Mouse (Mus musculus) spleen, adult 2 months (tissue): Measurements from ENCODE around the gene Parvb. TPM values are rescaled to one million over a fixed set of nuclear protein-coding genes. Genes with fewer than 3 reads are reported as not detected.

ENCODE experiments used
- DNase-seq, 2 experiments: peaks; one replicate each; pipeline versions ENCODE4 v3.0.0 to v3.0.0-alpha.2; 2012 to 2021; ENCODE audit warnings: low spot score in 2 of 2, low read depth in 1 of 2
- H3K27ac ChIP-seq: fragments of 200-500 bp; 2 replicates; pipeline ENCODE4 v1.5.1; 2012; ENCODE audit warnings: low read length, inconsistent platforms; ENCODE audit not compliant: insufficient read depth
- H3K27me3 ChIP-seq: fragments of 200-500 bp; 2 replicates; pipeline ENCODE4 v1.6.1; 2012; ENCODE audit warnings: mild to moderate bottlenecking, moderate library complexity, low read length, inconsistent platforms; ENCODE audit not compliant: control insufficient read depth, insufficient read depth
- H3K36me3 ChIP-seq: fragments of 200-500 bp; 2 replicates; pipeline ENCODE4 v1.6.1; 2012; ENCODE audit warnings: mild to moderate bottlenecking, low read length, inconsistent platforms; ENCODE audit not compliant: control insufficient read depth, insufficient read depth
- H3K4me1 ChIP-seq: fragments of 200-500 bp; 2 replicates; pipeline ENCODE4 v1.6.1; 2011; ENCODE audit warnings: inconsistent platforms; ENCODE audit not compliant: control insufficient read depth, insufficient read depth, insufficient read length
- H3K4me3 ChIP-seq: fragments of 200-500 bp; 2 replicates; pipeline ENCODE4 v1.5.1; 2011; ENCODE audit warnings: mild to moderate bottlenecking, inconsistent platforms; ENCODE audit not compliant: insufficient read depth, insufficient read length; ENCODE audit errors: extremely low read depth
- CTCF ChIP-seq: fragments of 200-500 bp; IDR thresholded peaks from 2 replicates; pipeline ENCODE4 v1.5.1; 2011; ENCODE audit warnings: mild to moderate bottlenecking, inconsistent platforms; ENCODE audit not compliant: insufficient read depth, insufficient read length, insufficient replicate concordance; ENCODE audit errors: extremely low read depth
- POLR2A ChIP-seq: fragments of 200-500 bp; IDR thresholded peaks from 2 replicates; pipeline ENCODE4 v1.6.1; 2011; ENCODE audit warnings: low read depth, low read length, inconsistent platforms
- WGBS: fragments of 180-500 bp; shearing (Covaris S2); methylation state at CpG from one replicate; pipeline ENCODE4 v1.1.7; 2018; 5-methylcytosine and 5-hydroxymethylcytosine counted together
- polyA plus RNA-seq: library from polyadenylated mRNA; depleted of rRNA; stranded (reverse); fragments of >200 nt; gene quantifications from 2 replicates; pipeline ENCODE4 v1.2.3, GENCODE M21; 2012

Parvb gene
- polyA plus RNA-seq, 1 experiment: 39.9 TPM

DNA sequence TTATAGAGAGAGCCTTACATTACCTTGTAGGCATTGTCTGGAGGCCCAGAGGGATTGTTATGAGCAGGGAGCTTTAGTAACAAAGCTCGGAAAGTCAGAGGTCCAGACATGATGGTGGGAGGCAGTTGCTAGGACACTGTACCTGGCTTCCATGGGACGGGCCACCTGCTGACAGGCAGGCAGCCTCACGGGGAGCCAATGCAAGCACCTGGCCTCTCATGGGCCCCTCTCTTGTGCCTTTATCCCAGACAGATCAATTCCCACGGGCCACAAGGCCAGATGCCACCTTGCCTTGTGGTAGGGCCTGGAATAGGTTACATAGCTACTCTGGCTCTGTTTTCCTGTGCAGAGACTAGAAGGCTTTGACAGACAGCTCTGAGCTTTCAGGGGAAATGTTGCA lies 20.3 kb upstream of the Parvb start:
- TF ChIP-seq POLR2A (no peak), CTCF (no peak)
- Histone ChIP-seq H3K36me3 (peaks cover 32% of the 10 kb centered on the region), H3K4me1 (peaks cover 3% of the 10 kb centered on the region; the same call in 1 of the 2 replicates), H3K27me3 (no peaks in the 10 kb centered on the region), H3K4me3 (no peak overlapping the region), H3K27ac (no peak overlapping the region)
- WGBS: 82% methylated on average over 4 of the region's 4 CpGs
- DNase-seq: no peak

DNA sequence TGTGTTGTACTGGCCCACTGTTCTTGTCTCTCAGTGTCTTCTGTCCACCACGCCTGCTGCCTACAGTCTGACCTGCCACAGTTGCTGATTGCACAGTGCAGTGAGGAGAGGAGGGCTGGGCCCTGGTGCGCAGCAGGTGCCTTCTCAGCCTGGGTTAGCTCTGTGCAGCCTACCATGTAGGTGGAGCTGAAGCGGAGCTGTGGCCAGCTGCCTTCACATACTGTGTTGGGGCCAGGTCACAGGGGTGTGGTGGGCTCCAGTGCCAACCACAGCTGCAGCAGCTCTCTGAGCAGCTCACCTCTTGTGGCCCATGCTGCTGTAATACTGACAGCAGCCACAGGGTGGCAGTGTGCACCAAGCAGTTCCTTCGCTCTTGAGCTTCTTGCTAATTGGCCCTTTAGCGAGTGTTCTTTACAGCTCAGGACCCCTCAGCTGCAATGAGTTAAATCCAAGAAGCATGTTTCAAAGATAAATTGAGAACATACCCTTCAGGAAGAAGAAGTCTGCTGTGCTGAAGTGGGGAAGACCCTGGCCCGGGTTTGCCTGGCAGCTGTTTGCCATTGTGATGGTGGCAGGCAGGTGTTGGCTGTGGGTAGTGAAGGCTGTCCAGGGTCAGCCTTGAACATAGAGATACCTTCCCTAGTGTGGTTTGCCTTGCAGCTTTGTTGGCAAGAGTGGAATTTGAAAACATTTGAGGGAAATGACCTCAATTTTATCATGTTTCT lies 19.6 kb upstream of the Parvb start:
- DNase-seq: peak; percentile 51 to 77
- Histone ChIP-seq H3K4me1 (peaks cover 3% of the 10 kb centered on the region; the same call in 1 of the 2 replicates), H3K36me3 (peaks cover 29% of the 10 kb centered on the region), H3K27ac (no peak overlapping the region), H3K4me3 (no peak overlapping the region), H3K27me3 (no peaks in the 10 kb centered on the region)
- peak; percentile 94; the same call in 1 of the 2 replicates for TF ChIP-seq CTCF
- no peak for TF ChIP-seq POLR2A
- WGBS: 21% methylated on average over 6 of the region's 6 CpGs

DNA sequence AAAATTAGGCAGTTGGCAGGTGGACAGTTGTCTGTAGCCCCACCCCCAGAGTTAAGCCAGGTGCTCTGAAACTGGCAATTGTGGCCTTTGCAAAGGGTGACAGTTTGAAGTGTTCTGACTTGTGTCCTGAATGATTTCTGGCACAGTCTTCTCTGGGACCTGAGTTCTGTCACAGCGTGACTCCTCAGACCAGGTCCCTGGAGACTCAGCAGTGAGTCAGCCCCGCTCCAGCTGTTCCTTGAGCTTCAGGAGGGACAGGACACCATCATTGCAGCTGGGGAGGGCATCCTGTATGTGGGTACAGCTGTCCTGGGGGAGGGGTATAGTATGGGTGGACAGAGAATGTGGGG lies 19.1 kb upstream of the Parvb start:
- H3K4me3 ChIP-seq: no peak overlapping the region
- H3K36me3 ChIP-seq: peaks cover 28% of the 10 kb centered on the region
- H3K27me3 ChIP-seq: no peaks in the 10 kb centered on the region
- H3K27ac ChIP-seq: no peak overlapping the region
- peaks cover 3% of the 10 kb centered on the region; the same call in 1 of the 2 replicates for H3K4me1 ChIP-seq
- 57% methylated on average over 2 of the region's 2 CpGs for WGBS
- no peak for TF ChIP-seq POLR2A
- TF ChIP-seq CTCF: no peak
- no peak for DNase-seq

DNA sequence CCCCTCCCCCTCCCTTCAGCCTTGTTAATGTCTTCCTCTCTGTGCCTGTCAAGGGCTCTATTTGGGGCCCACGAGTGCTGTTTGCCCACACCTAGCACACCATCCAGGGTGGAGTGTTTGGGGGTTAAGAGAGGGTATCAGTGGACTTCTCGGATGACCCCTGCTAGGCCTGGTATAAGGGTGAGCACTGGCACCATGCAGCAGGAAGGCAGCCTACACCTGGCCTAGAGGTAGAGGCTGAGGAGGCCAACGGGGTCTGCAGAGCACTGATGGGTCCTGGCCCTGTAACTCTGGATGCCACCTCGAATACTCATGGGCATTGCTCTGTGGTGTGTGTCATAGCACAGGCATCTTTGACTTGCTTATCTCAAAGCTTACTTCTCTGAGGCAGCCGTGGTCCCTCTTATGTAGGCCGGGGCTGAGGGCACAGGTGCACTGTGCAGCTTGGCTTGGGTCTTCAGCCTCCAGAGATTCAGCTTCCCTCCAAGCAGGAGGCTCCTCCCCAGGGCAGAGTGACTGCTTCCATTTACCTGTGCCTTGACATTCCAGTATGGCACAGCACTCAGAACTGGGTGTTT lies 18.6 kb upstream of the Parvb start:
- H3K36me3 ChIP-seq: peaks cover 26% of the 10 kb centered on the region

DNA sequence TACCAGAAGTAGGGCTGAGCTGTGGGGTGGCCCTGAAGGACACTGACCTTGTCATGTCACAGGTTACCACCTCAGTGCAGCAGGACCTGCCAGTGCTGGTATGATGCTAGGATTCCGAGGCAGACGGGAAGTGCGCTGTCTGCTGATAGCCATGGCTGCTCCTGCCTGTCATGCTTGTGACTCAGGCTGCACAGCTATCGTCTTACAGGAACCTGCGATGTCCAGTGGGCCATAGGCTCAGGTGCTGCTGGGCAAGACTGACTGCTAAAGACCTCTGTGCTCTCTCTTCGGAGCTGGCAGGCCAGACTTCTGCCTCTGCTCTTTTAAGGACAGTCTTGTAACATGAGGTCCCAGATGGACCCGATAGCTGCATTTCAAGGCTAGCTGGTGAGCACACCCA lies 17.4 kb upstream of the Parvb start:
- Histone ChIP-seq H3K27ac (no peak overlapping the region), H3K36me3 (peaks cover 20% of the 10 kb centered on the region), H3K4me3 (no peak overlapping the region), H3K27me3 (no peaks in the 10 kb centered on the region), H3K4me1 (peaks cover 8% of the 10 kb centered on the region; the same call in 1 of the 2 replicates)
- DNase-seq: no peak
- WGBS: 94% methylated on average over 7 of the region's 7 CpGs
- TF ChIP-seq CTCF (no peak), POLR2A (no peak)

More for the DNA sequence above, 18.6 kb upstream of the Parvb start:
- Histone ChIP-seq H3K27me3 (no peaks in the 10 kb centered on the region), H3K4me1 (peaks cover 5% of the 10 kb centered on the region; the same call in 1 of the 2 replicates), H3K4me3 (no peak overlapping the region), H3K27ac (no peak overlapping the region)
- TF ChIP-seq POLR2A (no peak), CTCF (no peak)
- DNase-seq: no peak
- 54% methylated on average over 6 of the region's 6 CpGs for WGBS

DNA sequence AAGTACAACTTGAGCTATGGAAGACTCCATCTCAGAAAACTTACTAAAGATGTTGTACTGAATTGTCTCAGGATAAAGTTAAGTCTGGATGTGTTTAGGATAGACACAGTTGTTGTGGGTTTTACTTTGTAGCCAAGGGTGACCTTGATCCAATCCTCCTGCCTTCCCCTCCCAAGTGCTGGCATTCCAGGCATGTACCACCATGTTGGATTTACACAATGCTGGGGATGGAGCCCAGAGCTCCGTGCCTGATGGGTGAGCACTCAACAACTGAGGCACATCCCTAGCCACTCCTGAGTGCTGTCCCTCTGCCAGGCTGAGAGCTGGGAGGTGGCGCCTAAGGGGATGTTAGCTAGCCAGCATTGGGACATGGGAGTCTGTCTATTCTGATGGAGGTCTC lies 16.6 kb upstream of the Parvb start:
- WGBS: 97% methylated on average over 2 of the region's 2 CpGs
- no peak for DNase-seq
- no peak overlapping the region for H3K27ac ChIP-seq
- no peak overlapping the region for H3K4me3 ChIP-seq
- H3K27me3 ChIP-seq: no peaks in the 10 kb centered on the region
- no peak for TF ChIP-seq POLR2A
- TF ChIP-seq CTCF: no peak
- H3K36me3 ChIP-seq: peaks cover 14% of the 10 kb centered on the region
- peaks cover 8% of the 10 kb centered on the region; the same call in 1 of the 2 replicates for H3K4me1 ChIP-seq

DNA sequence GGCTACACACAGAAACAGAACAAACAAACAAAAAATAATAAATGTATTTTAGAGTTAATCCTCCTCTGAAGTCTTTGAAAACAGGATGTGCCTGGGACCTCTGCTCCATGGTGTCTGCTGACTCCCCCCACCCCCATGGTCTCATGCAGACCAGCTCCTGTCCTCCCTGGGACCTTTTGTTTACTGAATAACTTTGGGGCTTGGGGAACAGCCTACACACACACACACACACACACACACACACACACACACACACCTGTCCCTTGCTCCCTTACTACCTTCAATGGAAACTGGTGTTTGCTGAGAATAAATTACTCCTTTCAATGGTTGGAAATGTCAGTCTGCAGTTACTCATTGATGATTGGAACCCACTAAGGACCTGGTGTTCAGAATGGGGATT lies 15.8 kb upstream of the Parvb start:
- H3K36me3 ChIP-seq: peaks cover 7% of the 10 kb centered on the region; the same call in 1 of the 2 replicates
- no peak for DNase-seq
- TF ChIP-seq POLR2A: no peak
- no peak for TF ChIP-seq CTCF
- H3K27ac ChIP-seq: no peak overlapping the region
- no peak overlapping the region for H3K4me3 ChIP-seq
- H3K27me3 ChIP-seq: no peaks in the 10 kb centered on the region
- peaks cover 8% of the 10 kb centered on the region; the same call in 1 of the 2 replicates for H3K4me1 ChIP-seq
